Mouse (Mus musculus) midbrain, embryonic 16.5 days (tissue): ENCODE data around the gene Serpina11. TPM values are rescaled to one million over a fixed set of nuclear protein-coding genes. Genes with fewer than 3 reads are reported as not detected.

Experiments used
- ATAC-seq: fragments of 200-750 bp; cut with Nextera tagmentation; 2 replicates; pipeline ENCODE4 v1.8.0; 2017; ENCODE audit warnings: moderate TSS enrichment
- H3K27ac ChIP-seq: fragments of 300-500 bp; sonication (generic); 2 replicates; pipeline ENCODE4 v1.5.1; 2014; ENCODE audit warnings: mild to moderate bottlenecking, low read length, mixed read lengths
- H3K27me3 ChIP-seq: fragments of 300-500 bp; sonication (generic); 2 replicates; pipeline ENCODE4 v1.6.1; 2014; ENCODE audit warnings: low read depth, low read length, mixed read lengths; ENCODE audit not compliant: control insufficient read depth, insufficient read depth
- H3K36me3 ChIP-seq: fragments of 300-500 bp; sonication (generic); 2 replicates; pipeline ENCODE4 v1.6.1; 2014; ENCODE audit warnings: mild to moderate bottlenecking, low read length, moderate library complexity, mixed read lengths; ENCODE audit not compliant: control insufficient read depth, insufficient read depth
- H3K4me1 ChIP-seq: fragments of 300-500 bp; sonication (generic); 2 replicates; pipeline ENCODE4 v1.6.1; 2014; ENCODE audit warnings: mild to moderate bottlenecking, low read length, mixed read lengths; ENCODE audit not compliant: control insufficient read depth, insufficient read depth
- H3K4me2 ChIP-seq: fragments of 300-500 bp; sonication (generic); 2 replicates; pipeline ENCODE4 v1.6.1; 2014; ENCODE audit warnings: mild to moderate bottlenecking, low read length, mixed read lengths
- H3K4me3 ChIP-seq: fragments of 300-500 bp; sonication (generic); 2 replicates; pipeline ENCODE4 v1.5.1; 2014; ENCODE audit warnings: low read depth, mild to moderate bottlenecking, low read length, moderate library complexity, mixed read lengths
- H3K9ac ChIP-seq: fragments of 300-500 bp; sonication (generic); 2 replicates; pipeline ENCODE4 v1.6.1; 2014; ENCODE audit warnings: low read depth, low read length, mixed read lengths
- H3K9me3 ChIP-seq: fragments of 300-500 bp; sonication (generic); replicated peaks from 2 replicates; pipeline ENCODE4 v1.6.1; 2014; ENCODE audit warnings: mild to moderate bottlenecking, low read length, mixed read lengths; ENCODE audit not compliant: control insufficient read depth, poor library complexity, severe bottlenecking
- WGBS: fragments of 180-500 bp; shearing (Covaris S2); extraction: QIAGEN DNeasy Blood & Tissue Kit; methylation state at CpG from one replicate; pipeline ENCODE4 v1.1.7; 2014; 5-methylcytosine and 5-hydroxymethylcytosine counted together
- polyA plus RNA-seq: library from polyadenylated mRNA; unstranded; fragments of >200 nt; fragmentation: Nextera tagmentation; extraction: Ambion mirVana; gene quantifications from 2 replicates; pipeline ENCODE4 v1.2.1, GENCODE M21; 2015

The Serpina11 gene
- polyA plus RNA-seq, 1 experiment from 2014 or later, result not detected

- H3K27me3 ChIP-seq, result no peaks in the 10 kb centered on the region
- H3K4me2 ChIP-seq, result no peak overlapping the region
- ATAC-seq, result no peak
- H3K36me3 ChIP-seq, result no peaks in the 10 kb centered on the region
- no peak overlapping the region for H3K4me3 ChIP-seq
- H3K27ac ChIP-seq, result no peak overlapping the region
- no peaks in the 10 kb centered on the region for H3K4me1 ChIP-seq
- no peak overlapping the region for H3K9ac ChIP-seq
- 90% methylated on average over 3 of the region's 3 CpGs for WGBS
- no peaks in the 10 kb centered on the region for H3K9me3 ChIP-seq
These were observed 10.8 kb upstream of the Serpina11 start for GRCm38 (mm10) chr12:104000594-104000993.

- Histone ChIP-seq H3K9me3 (no peaks in the 10 kb centered on the region), H3K27me3 (no peaks in the 10 kb centered on the region), H3K4me2 (no peak overlapping the region), H3K9ac (no peak overlapping the region), H3K4me3 (no peak overlapping the region), H3K36me3 (no peaks in the 10 kb centered on the region), H3K4me1 (no peaks in the 10 kb centered on the region), H3K27ac (no peak overlapping the region)
- 77% methylated on average over 8 of the region's 8 CpGs for WGBS
- no peak for ATAC-seq
These were observed 9.9 kb upstream of the Serpina11 start for GRCm38 (mm10) chr12:103999611-104000010.

GRCm38 (mm10) chr12:103996513-103996912 is 6.8 kb upstream of the Serpina11 start:
- Histone ChIP-seq H3K9ac (no peak overlapping the region), H3K27ac (no peak overlapping the region), H3K9me3 (no peaks in the 10 kb centered on the region), H3K36me3 (no peaks in the 10 kb centered on the region), H3K4me3 (no peak overlapping the region), H3K4me1 (no peaks in the 10 kb centered on the region), H3K27me3 (no peaks in the 10 kb centered on the region), H3K4me2 (no peak overlapping the region)
- 52% methylated on average over 2 of the region's 2 CpGs for WGBS
- ATAC-seq, result no peak

GRCm38 (mm10) chr12:103995292-103996072 is 5.7 kb upstream of the Serpina11 start:
- no peaks in the 10 kb centered on the region for H3K27me3 ChIP-seq
- no peak overlapping the region for H3K4me2 ChIP-seq
- H3K4me1 ChIP-seq, result no peaks in the 10 kb centered on the region
- 41% methylated on average over 5 of the region's 5 CpGs for WGBS
- no peaks in the 10 kb centered on the region for H3K9me3 ChIP-seq
- no peak overlapping the region for H3K4me3 ChIP-seq
- H3K9ac ChIP-seq, result no peak overlapping the region
- no peaks in the 10 kb centered on the region for H3K36me3 ChIP-seq
- ATAC-seq, result peak; percentile 60; the same call in 1 of the 2 replicates
- H3K27ac ChIP-seq, result no peak overlapping the region

- Histone ChIP-seq H3K27ac (no peak overlapping the region), H3K4me3 (no peak overlapping the region), H3K9ac (no peak overlapping the region), H3K4me1 (no peaks in the 10 kb centered on the region), H3K9me3 (no peaks in the 10 kb centered on the region), H3K27me3 (no peaks in the 10 kb centered on the region), H3K4me2 (no peak overlapping the region), H3K36me3 (no peaks in the 10 kb centered on the region)
- ATAC-seq, result no peak
- WGBS, result 82% methylated on average over 7 of the region's 7 CpGs
These were observed 3.2 kb upstream of the Serpina11 start for GRCm38 (mm10) chr12:103992945-103993344.

GRCm38 (mm10) chr12:103989514-103989767 is 316 bp downstream of the Serpina11 start:
- no peak for ATAC-seq
- Histone ChIP-seq H3K9me3 (no peaks in the 10 kb centered on the region), H3K9ac (no peak overlapping the region), H3K36me3 (no peaks in the 10 kb centered on the region), H3K27ac (no peak overlapping the region), H3K4me1 (no peaks in the 10 kb centered on the region), H3K4me3 (no peak overlapping the region), H3K27me3 (no peaks in the 10 kb centered on the region), H3K4me2 (no peak overlapping the region)
- 64% methylated on average over 2 of the region's 2 CpGs for WGBS

- no peak overlapping the region for H3K4me2 ChIP-seq
- ATAC-seq, result no peak
- H3K27ac ChIP-seq, result no peak overlapping the region
- H3K9me3 ChIP-seq, result no peaks in the 10 kb centered on the region
- H3K36me3 ChIP-seq, result no peaks in the 10 kb centered on the region
- no peak overlapping the region for H3K9ac ChIP-seq
- no peaks in the 10 kb centered on the region for H3K4me1 ChIP-seq
- 59% methylated on average over 14 of the region's 14 CpGs for WGBS
- no peaks in the 10 kb centered on the region for H3K27me3 ChIP-seq
- no peak overlapping the region for H3K4me3 ChIP-seq
These were observed 823 bp downstream of the Serpina11 start for GRCm38 (mm10) chr12:103988754-103989513.

- no peaks in the 10 kb centered on the region for H3K9me3 ChIP-seq
- no peak overlapping the region for H3K27ac ChIP-seq
- H3K4me1 ChIP-seq, result no peaks in the 10 kb centered on the region
- no peak overlapping the region for H3K4me2 ChIP-seq
- H3K4me3 ChIP-seq, result no peak overlapping the region
- 74% methylated on average over 5 of the region's 5 CpGs for WGBS
- H3K27me3 ChIP-seq, result no peaks in the 10 kb centered on the region
- ATAC-seq, result no peak
- no peaks in the 10 kb centered on the region for H3K36me3 ChIP-seq
- no peak overlapping the region for H3K9ac ChIP-seq
These were observed 3.9 kb downstream of the Serpina11 start for GRCm38 (mm10) chr12:103985868-103986267.

GRCm38 (mm10) chr12:103984935-103985334 is 4.8 kb downstream of the Serpina11 start:
- WGBS, result 55% methylated on average over 4 of the region's 4 CpGs
- no peak overlapping the region for H3K9ac ChIP-seq
- no peak overlapping the region for H3K4me2 ChIP-seq
- ATAC-seq, result no peak
- no peak overlapping the region for H3K4me3 ChIP-seq
- H3K36me3 ChIP-seq, result no peaks in the 10 kb centered on the region
- H3K9me3 ChIP-seq, result no peaks in the 10 kb centered on the region
- H3K27me3 ChIP-seq, result no peaks in the 10 kb centered on the region
- no peak overlapping the region for H3K27ac ChIP-seq
- H3K4me1 ChIP-seq, result no peaks in the 10 kb centered on the region
